Mouse (Mus musculus) ES-Bruce4 (cell line): Measurements from ENCODE around the gene Gm14403. TPM values are rescaled to one million over a fixed set of nuclear protein-coding genes. Genes with fewer than 3 reads are reported as not detected.
"Not testable (repeated sequence)": the region's sequence is repeated elsewhere in the genome, so short reads cannot be mapped to it uniquely, and the experiment has no call there.

Experiments
- H3K27ac ChIP-seq: 2 replicates; pipeline ENCODE4 v1.5.1; 2012; ENCODE audit warnings: low read length, inconsistent platforms; ENCODE audit not compliant: insufficient read depth
- H3K27me3 ChIP-seq: 2 replicates; pipeline ENCODE4 v1.6.1; 2012; ENCODE audit warnings: mild to moderate bottlenecking, low read length, inconsistent platforms; ENCODE audit not compliant: control insufficient read depth, poor library complexity, insufficient read depth, severe bottlenecking
- H3K36me3 ChIP-seq: 2 replicates; pipeline ENCODE4 v1.6.1; 2012; ENCODE audit warnings: inconsistent platforms, mild to moderate bottlenecking, low read length, moderate library complexity; ENCODE audit not compliant: control insufficient read depth, poor library complexity, insufficient read depth, severe bottlenecking
- H3K4me1 ChIP-seq: one replicate; pipeline ENCODE4 v1.8.1; 2011; ENCODE audit warnings: low read length; ENCODE audit not compliant: control insufficient read depth, insufficient read depth
- H3K4me3 ChIP-seq: 2 replicates; pipeline ENCODE4 v1.5.1; 2011; ENCODE audit warnings: low read depth, mild to moderate bottlenecking, low read length
- H3K9ac ChIP-seq: 2 replicates; pipeline ENCODE4 v1.6.1; 2012; ENCODE audit warnings: low read depth, mild to moderate bottlenecking, inconsistent platforms; ENCODE audit not compliant: poor library complexity, severe bottlenecking
- H3K9me3 ChIP-seq: replicated peaks from 2 replicates; pipeline ENCODE4 v1.6.1; 2012; ENCODE audit warnings: mild to moderate bottlenecking, low read length, inconsistent platforms; ENCODE audit not compliant: control insufficient read depth, poor library complexity, insufficient read depth, severe bottlenecking
- CTCF ChIP-seq: IDR thresholded peaks from one replicate; pipeline ENCODE4 v1.8.1; 2011; ENCODE audit warnings: low read depth, low read length
- EP300 ChIP-seq: IDR thresholded peaks from 2 replicates; pipeline ENCODE4 v1.6.1; 2011; ENCODE audit warnings: low read depth, low read length; ENCODE audit not compliant: insufficient read depth
- POLR2A ChIP-seq: IDR thresholded peaks from one replicate; pipeline ENCODE4 v1.8.1; 2011; ENCODE audit warnings: low read length; ENCODE audit not compliant: insufficient read depth
- polyA plus RNA-seq: library from polyadenylated mRNA; stranded (reverse); fragments of >200 nt; gene quantifications from 2 replicates; pipeline ENCODE4 v1.2.4, GENCODE M21; 2011; ENCODE audit warnings: low read depth; ENCODE audit not compliant: missing spikeins, insufficient read depth, insufficient read length

Gene Gm14403
- polyA plus RNA-seq, 1 experiment = 9.9 TPM

GRCm38 (mm10) chr2:177535876-177536275, 37.9 kb downstream of the Gm14403 start:
- Histone ChIP-seq H3K36me3 (no peaks in the 10 kb centered on the region), H3K4me1 (no peaks in the 10 kb centered on the region), H3K4me3 (no peak overlapping the region), H3K27ac (no peak overlapping the region), H3K27me3 (no peaks in the 10 kb centered on the region), H3K9me3 (peaks cover 11% of the 10 kb centered on the region), H3K9ac (no peak overlapping the region)
- TF ChIP-seq POLR2A (no peak), CTCF (no peak), EP300 (no peak)

GRCm38 (mm10) chr2:177537141-177537540, 39.1 kb downstream of the Gm14403 start:
- not testable (repeated sequence) for H3K4me1 ChIP-seq, H3K27me3 ChIP-seq, H3K9ac ChIP-seq, H3K27ac ChIP-seq, H3K36me3 ChIP-seq, H3K4me3 ChIP-seq
- peaks cover 11% of the 10 kb centered on the region for H3K9me3 ChIP-seq

- H3K4me3 ChIP-seq, H3K36me3 ChIP-seq, H3K4me1 ChIP-seq, H3K27me3 ChIP-seq, H3K9ac ChIP-seq, H3K27ac ChIP-seq: not testable (repeated sequence)
- peaks cover 11% of the 10 kb centered on the region for H3K9me3 ChIP-seq
These were observed 39.7 kb downstream of the Gm14403 start for GRCm38 (mm10) chr2:177537717-177538116.

- H3K36me3 ChIP-seq, H3K27ac ChIP-seq, H3K4me3 ChIP-seq, H3K9ac ChIP-seq, H3K27me3 ChIP-seq, H3K4me1 ChIP-seq, H3K9me3 ChIP-seq: not testable (repeated sequence)
These were observed 57.2 kb downstream of the Gm14403 start for GRCm38 (mm10) chr2:177555261-177555660.

Other genes with a start within 250 kb of the Gm14403 start
- gene Gm14409, start 231.2 kb upstream of the Gm14403 start, polyA plus RNA-seq = 8.8 and 9.0 TPM in 2 replicates
- gene Gm14412, start 173.9 kb upstream of the Gm14403 start, polyA plus RNA-seq = 10.2 and 10.6 TPM in 2 replicates
- 21.1 and 30.7 TPM in 2 replicates for gene Gm14418, start 99.9 kb upstream of the Gm14403 start, polyA plus RNA-seq
- gene Zfp970, start 33.5 kb upstream of the Gm14403 start, polyA plus RNA-seq = 8.4 and 14.7 TPM in 2 replicates
- gene Gm14406, start 80.0 kb downstream of the Gm14403 start, polyA plus RNA-seq = 12.6 and 14.5 TPM in 2 replicates